Mouse (Mus musculus) stomach, embryonic 16.5 days (tissue): ENCODE measurements around the gene Trim65. TPM values are rescaled to one million over a fixed set of nuclear protein-coding genes. Genes with fewer than 3 reads are reported as not detected.
A peak's percentile ranks its signal among the peaks of the same experiment; 100 is the strongest.

ENCODE experiments used
- ATAC-seq: fragments of 200-750 bp; cut with Nextera tagmentation; 2 replicates; pipeline ENCODE4 v1.8.0; 2017; ENCODE audit warnings: moderate number of reproducible peaks, moderate TSS enrichment; ENCODE audit not compliant: insufficient read depth, low FRiP score
- H3K27ac ChIP-seq: fragments of 300-500 bp; sonication (generic); 2 replicates; pipeline ENCODE4 v1.5.1; 2014; ENCODE audit warnings: low read length
- H3K27me3 ChIP-seq: fragments of 300-500 bp; sonication (generic); 2 replicates; pipeline ENCODE4 v1.6.1; 2014; ENCODE audit warnings: low read length, control low read depth, mixed read lengths; ENCODE audit not compliant: control insufficient read depth, insufficient read depth
- H3K36me3 ChIP-seq: fragments of 300-500 bp; sonication (generic); 2 replicates; pipeline ENCODE4 v1.6.1; 2014; ENCODE audit warnings: low read length; ENCODE audit not compliant: control insufficient read depth, insufficient read depth
- H3K4me1 ChIP-seq: fragments of 300-500 bp; sonication (generic); 2 replicates; pipeline ENCODE4 v1.6.1; 2014; ENCODE audit warnings: low read length, control low read depth, mixed read lengths; ENCODE audit not compliant: control insufficient read depth, insufficient read depth
- H3K4me2 ChIP-seq: fragments of 300-500 bp; sonication (generic); 2 replicates; pipeline ENCODE4 v1.6.1; 2014; ENCODE audit warnings: low read depth, low read length, mixed read lengths
- H3K4me3 ChIP-seq: fragments of 300-500 bp; sonication (generic); replicated peaks from 2 replicates; pipeline ENCODE4 v1.5.1; 2014; ENCODE audit warnings: mild to moderate bottlenecking, low read length
- H3K9ac ChIP-seq: fragments of 300-500 bp; sonication (generic); 2 replicates; pipeline ENCODE4 v1.6.1; 2014; ENCODE audit warnings: low read length
- H3K9me3 ChIP-seq: fragments of 300-500 bp; sonication (generic); replicated peaks from 2 replicates; pipeline ENCODE4 v1.6.1; 2016; ENCODE audit warnings: low read length, control low read depth; ENCODE audit not compliant: control insufficient read depth
- WGBS: fragments of 180-500 bp; shearing (Covaris S2); extraction: QIAGEN DNeasy Blood & Tissue Kit; methylation state at CpG from one replicate; pipeline ENCODE4 v1.1.7; 2014; 5-methylcytosine and 5-hydroxymethylcytosine counted together
- polyA plus RNA-seq: library from polyadenylated mRNA; unstranded; fragments of >200 nt; fragmentation: Nextera tagmentation; extraction: Ambion mirVana; gene quantifications from 2 replicates; pipeline ENCODE4 v1.2.1, GENCODE M21; 2015

Gene Trim65
- polyA plus RNA-seq, 1 experiment from 2014 or later: 6.2 TPM

DNA sequence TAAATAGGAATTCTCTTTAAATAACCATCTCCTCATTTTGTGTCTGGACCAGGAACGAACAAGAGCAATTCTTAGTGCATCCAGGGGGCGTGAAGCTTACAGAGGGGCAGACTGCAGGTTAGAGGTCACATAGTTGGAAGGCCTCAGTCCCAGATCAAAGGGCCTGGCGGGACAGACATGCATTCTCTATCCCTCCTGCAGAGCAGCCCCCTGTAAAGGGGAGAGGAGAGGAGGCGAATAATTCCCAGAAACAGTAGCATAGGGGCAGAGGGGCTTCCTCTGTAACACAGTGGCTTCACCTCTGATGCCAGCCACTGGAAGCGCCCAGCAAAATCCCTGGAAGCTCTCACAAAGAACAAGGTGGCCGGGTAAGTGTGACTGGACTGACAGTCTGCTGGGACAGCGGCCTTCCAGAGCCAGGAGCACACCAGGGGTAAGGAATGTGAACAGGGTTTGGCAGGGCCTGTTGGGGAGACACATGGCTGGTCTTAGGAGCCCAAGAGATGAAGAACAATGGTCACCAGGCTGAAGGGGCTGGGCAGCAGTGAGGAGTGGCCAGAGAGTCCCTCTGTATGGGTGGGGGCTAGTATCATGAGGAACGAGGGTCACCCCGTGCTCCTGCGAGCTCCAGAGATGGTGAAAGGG is 52.1 kb downstream of the Trim65 start:
- H3K4me1 ChIP-seq: peaks cover 23% of the 10 kb centered on the region
- H3K9me3 ChIP-seq: no peaks in the 10 kb centered on the region
- no peak for ATAC-seq
- H3K27ac ChIP-seq: peak overlapping the region; percentile 95
- no peak overlapping the region; the same call in 1 of the 2 replicates for H3K4me2 ChIP-seq
- peaks cover 25% of the 10 kb centered on the region for H3K36me3 ChIP-seq
- H3K4me3 ChIP-seq: no peak overlapping the region
- WGBS: 45% methylated on average over 10 of the region's 10 CpGs
- no peaks in the 10 kb centered on the region for H3K27me3 ChIP-seq
- peak overlapping the region; percentile 43 for H3K9ac ChIP-seq

GRCm38 (mm10) chr11:116078221-116078620 is 52.7 kb downstream of the Trim65 start:
- peak overlapping the region; percentile 46 for H3K4me2 ChIP-seq
- H3K27ac ChIP-seq: peak overlapping the region; percentile 95
- peak overlapping the region; percentile 69 for H3K9ac ChIP-seq
- ATAC-seq: peak; percentile 53
- peak overlapping the region; percentile 39 for H3K4me3 ChIP-seq
- peaks cover 23% of the 10 kb centered on the region for H3K4me1 ChIP-seq
- 10% methylated on average over 16 of the region's 16 CpGs for WGBS
- no peaks in the 10 kb centered on the region for H3K27me3 ChIP-seq
- peaks cover 19% of the 10 kb centered on the region for H3K36me3 ChIP-seq
- H3K9me3 ChIP-seq: no peaks in the 10 kb centered on the region

- peak; percentile 83 for ATAC-seq
- no peaks in the 10 kb centered on the region for H3K27me3 ChIP-seq
- peak within 1 kb of the TSS; percentile 69 for H3K9ac ChIP-seq
- H3K36me3 ChIP-seq: peaks cover 17% of the 10 kb centered on the region
- H3K9me3 ChIP-seq: no peaks in the 10 kb centered on the region
- peak within 1 kb of the TSS; percentile 95 for H3K27ac ChIP-seq
- peaks cover 23% of the 10 kb centered on the region for H3K4me1 ChIP-seq
- WGBS: 52% methylated on average over 22 of the region's 22 CpGs
- H3K4me3 ChIP-seq: peak within 1 kb of the TSS; percentile 39
- H3K4me2 ChIP-seq: peak within 1 kb of the TSS; percentile 46
Measured at GRCm38 (mm10) chr11:116077446-116078204, 53.3 kb downstream of the Trim65 start, which contains the start of gene Unc13d. Gene Unc13d, minus strand, starts transcription at chr11:116077961.

DNA sequence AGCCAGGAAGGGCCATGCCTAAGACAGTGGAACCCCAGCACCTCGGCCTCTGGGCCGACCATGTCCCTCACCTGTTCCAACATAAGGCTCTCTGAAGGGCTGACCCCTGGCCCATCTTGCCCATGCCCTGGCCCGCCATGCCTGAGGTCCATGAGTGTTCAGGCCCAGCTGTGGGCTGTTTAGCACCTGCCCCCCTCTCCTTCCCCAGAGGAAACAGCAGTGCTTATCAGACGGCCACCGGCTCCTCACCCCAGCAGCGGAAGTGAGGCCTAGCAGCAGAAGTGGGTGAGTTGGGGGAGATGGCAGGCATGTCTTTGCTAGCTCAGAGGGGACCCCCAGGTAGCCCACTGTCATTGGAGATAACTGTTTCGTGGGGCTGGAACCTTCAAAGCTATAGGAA is 54.1 kb downstream of the Trim65 start:
- peak overlapping the region; percentile 69 for H3K9ac ChIP-seq
- H3K4me2 ChIP-seq: peak overlapping the region; percentile 46
- H3K9me3 ChIP-seq: no peaks in the 10 kb centered on the region
- WGBS: 68% methylated on average over 7 of the region's 7 CpGs
- peak overlapping the region; percentile 39 for H3K4me3 ChIP-seq
- H3K27ac ChIP-seq: peak overlapping the region; percentile 95; the same call in 1 of the 2 replicates
- peaks cover 13% of the 10 kb centered on the region for H3K36me3 ChIP-seq
- no peaks in the 10 kb centered on the region for H3K27me3 ChIP-seq
- H3K4me1 ChIP-seq: peaks cover 23% of the 10 kb centered on the region
- no peak for ATAC-seq

- no peak overlapping the region for H3K4me3 ChIP-seq
- H3K9me3 ChIP-seq: no peaks in the 10 kb centered on the region
- no peak overlapping the region for H3K27ac ChIP-seq
- peaks cover 23% of the 10 kb centered on the region for H3K4me1 ChIP-seq
- ATAC-seq: no peak
- H3K9ac ChIP-seq: peak overlapping the region; percentile 69
- H3K4me2 ChIP-seq: peak overlapping the region; percentile 46; the same call in 1 of the 2 replicates
- peaks cover 13% of the 10 kb centered on the region for H3K36me3 ChIP-seq
- H3K27me3 ChIP-seq: no peaks in the 10 kb centered on the region
- 59% methylated on average over 7 of the region's 7 CpGs for WGBS
Measured at GRCm38 (mm10) chr11:116076266-116076540, 54.7 kb downstream of the Trim65 start.

- Histone ChIP-seq H3K9ac (peak overlapping the region; percentile 7; the same call in 1 of the 2 replicates), H3K27ac (no peak overlapping the region), H3K36me3 (peaks cover 9% of the 10 kb centered on the region; the same call in 1 of the 2 replicates), H3K4me1 (peaks cover 23% of the 10 kb centered on the region), H3K27me3 (no peaks in the 10 kb centered on the region), H3K4me3 (no peak overlapping the region), H3K9me3 (no peaks in the 10 kb centered on the region), H3K4me2 (no peak overlapping the region)
- WGBS: 47% methylated on average over 20 of the region's 20 CpGs
- ATAC-seq: no peak
Measured at GRCm38 (mm10) chr11:116075539-116076265, 55.2 kb downstream of the Trim65 start.

GRCm38 (mm10) chr11:116074436-116074991 is 56.4 kb downstream of the Trim65 start:
- no peak overlapping the region for H3K4me3 ChIP-seq
- no peak overlapping the region for H3K27ac ChIP-seq
- no peak overlapping the region for H3K4me2 ChIP-seq
- no peaks in the 10 kb centered on the region for H3K9me3 ChIP-seq
- no peak overlapping the region for H3K9ac ChIP-seq
- H3K4me1 ChIP-seq: peaks cover 20% of the 10 kb centered on the region
- H3K36me3 ChIP-seq: peaks cover 4% of the 10 kb centered on the region; the same call in 1 of the 2 replicates
- no peak for ATAC-seq
- WGBS: 60% methylated on average over 7 of the region's 7 CpGs
- H3K27me3 ChIP-seq: no peaks in the 10 kb centered on the region

- H3K9ac ChIP-seq: no peak overlapping the region
- H3K27ac ChIP-seq: no peak overlapping the region
- no peaks in the 10 kb centered on the region for H3K9me3 ChIP-seq
- no peak overlapping the region for H3K4me3 ChIP-seq
- peaks cover 6% of the 10 kb centered on the region; the same call in 1 of the 2 replicates for H3K4me1 ChIP-seq
- H3K4me2 ChIP-seq: no peak overlapping the region
- no peaks in the 10 kb centered on the region for H3K27me3 ChIP-seq
- ATAC-seq: no peak
- no peaks in the 10 kb centered on the region for H3K36me3 ChIP-seq
- 84% methylated on average over 3 of the region's 3 CpGs for WGBS
Measured at GRCm38 (mm10) chr11:116072608-116073007, 58.3 kb downstream of the Trim65 start.
